Mouse (Mus musculus) WW6 (cell line): ENCODE results near the gene Sox5.
A peak's percentile ranks its signal among the peaks of the same experiment; 100 is the strongest.

Experiments
- DNase-seq: peaks from one replicate; pipeline ENCODE4 v3.0.0-alpha.2; 2013; ENCODE audit warnings: low read depth, low spot score

The Sox5 gene

GRCm38 (mm10) chr6:144445761-144446373 lies 335.9 kb downstream of the Sox5 start:
- DNase-seq, result no peak

GRCm38 (mm10) chr6:144444367-144444766 lies 337.4 kb downstream of the Sox5 start:
- DNase-seq, result no peak

GRCm38 (mm10) chr6:144443681-144444080 lies 338.1 kb downstream of the Sox5 start:
- DNase-seq, result no peak

- DNase-seq, result no peak
Measured at GRCm38 (mm10) chr6:144429276-144429675, 352.5 kb downstream of the Sox5 start.

- no peak for DNase-seq
Measured at GRCm38 (mm10) chr6:144408030-144408429, 373.7 kb downstream of the Sox5 start.

GRCm38 (mm10) chr6:144398115-144398514 lies 383.7 kb downstream of the Sox5 start:
- no peak for DNase-seq

GRCm38 (mm10) chr6:144393151-144393550 lies 388.6 kb downstream of the Sox5 start:
- no peak for DNase-seq

GRCm38 (mm10) chr6:144389333-144390054 lies 392.3 kb downstream of the Sox5 start:
- DNase-seq, result no peak

- DNase-seq, result no peak
Measured at GRCm38 (mm10) chr6:144387539-144388255, 394.1 kb downstream of the Sox5 start.

- no peak for DNase-seq
Measured at GRCm38 (mm10) chr6:144380641-144381040, 401.1 kb downstream of the Sox5 start.

- no peak for DNase-seq
Measured at GRCm38 (mm10) chr6:144380171-144380570, 401.6 kb downstream of the Sox5 start.

- DNase-seq, result no peak
Measured at GRCm38 (mm10) chr6:144374810-144375209, 407.0 kb downstream of the Sox5 start.

GRCm38 (mm10) chr6:144370699-144371098 lies 411.1 kb downstream of the Sox5 start:
- DNase-seq, result peak; percentile 60

GRCm38 (mm10) chr6:144367626-144368077 lies 414.1 kb downstream of the Sox5 start:
- no peak for DNase-seq

GRCm38 (mm10) chr6:144361267-144362038 lies 420.3 kb downstream of the Sox5 start:
- DNase-seq, result peak; percentile 70

- DNase-seq, result no peak
Measured at GRCm38 (mm10) chr6:144357081-144357480, 424.7 kb downstream of the Sox5 start.

GRCm38 (mm10) chr6:144351049-144351448 lies 430.7 kb downstream of the Sox5 start:
- no peak for DNase-seq

GRCm38 (mm10) chr6:144343338-144343737 lies 438.4 kb downstream of the Sox5 start:
- DNase-seq, result no peak

GRCm38 (mm10) chr6:144339554-144339953 lies 442.2 kb downstream of the Sox5 start:
- DNase-seq, result no peak

GRCm38 (mm10) chr6:144339006-144339405 lies 442.8 kb downstream of the Sox5 start:
- DNase-seq, result no peak

- DNase-seq, result no peak
Measured at GRCm38 (mm10) chr6:144338221-144338620, 443.6 kb downstream of the Sox5 start.
